Mouse (Mus musculus) liver, adult 2 months (tissue): Measurements from ENCODE around the gene Fen1.

Source experiments
- CTCF ChIP-seq: fragments of 200-500 bp; IDR thresholded peaks from 2 replicates; pipeline ENCODE4 v1.5.1; 2011; ENCODE audit warnings: low read depth, low read length, control low read depth
- POLR2A ChIP-seq: fragments of 200-500 bp; IDR thresholded peaks from 2 replicates; pipeline ENCODE4 v1.6.1; 2011; ENCODE audit warnings: low read length, control low read depth; ENCODE audit not compliant: insufficient read depth; ENCODE audit errors: extremely low read depth

DNA sequence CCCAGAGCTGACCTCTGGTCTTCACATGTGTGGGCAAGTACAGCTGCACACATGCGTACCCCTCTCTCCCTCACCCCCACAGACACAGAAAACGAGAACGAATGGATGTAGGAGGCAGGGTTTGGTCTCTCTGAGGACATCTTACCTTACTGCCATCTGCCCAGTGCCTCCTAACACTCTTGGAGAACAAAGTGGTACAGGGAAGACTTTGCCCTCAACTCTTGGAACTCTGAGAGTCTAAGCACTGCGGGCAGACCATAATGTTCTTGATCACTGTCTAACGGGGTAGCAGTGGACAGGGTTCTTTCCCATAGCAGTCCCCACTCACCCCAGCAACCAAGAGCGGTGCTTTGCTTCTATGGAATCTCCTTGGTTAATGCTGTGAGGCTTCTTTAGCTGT lies 14.9 kb downstream of the Fen1 start:
- TF ChIP-seq CTCF = no peak
- no peak for TF ChIP-seq POLR2A
